Mouse (Mus musculus) myocyte (in vitro differentiated cells): ENCODE measurements at regions not wholly inside any gene's neighbourhood (a gene's known extent, or its start where the extent isn't known, plus 50 kb on each side); places are given as distances from the start of the nearest gene placed in this dataset.

Experiments
- H3K27me3 ChIP-seq: one replicate; pipeline ENCODE4 v1.6.1; 2011; ENCODE audit not compliant: control insufficient read depth, insufficient read depth, insufficient read length
- H3K36me3 ChIP-seq: one replicate; pipeline ENCODE4 v1.6.1; 2011; ENCODE audit not compliant: control insufficient read depth, insufficient read depth
- H3K4me2 ChIP-seq: one replicate; pipeline ENCODE4 v1.6.1; 2011; ENCODE audit warnings: low read depth, control low read depth
- H3K4me3 ChIP-seq: one replicate; pipeline ENCODE4 v1.5.1; 2011; ENCODE audit warnings: mild to moderate bottlenecking, control low read depth, moderate library complexity
- H3K79me2 ChIP-seq: one replicate; pipeline ENCODE4 v1.6.1; 2011; ENCODE audit not compliant: control insufficient read depth, insufficient read depth
- H3ac ChIP-seq: one replicate; pipeline ENCODE4 v1.6.1; 2011; ENCODE audit not compliant: control insufficient read depth, insufficient read length
- CEBPB ChIP-seq: IDR thresholded peaks from 2 replicates; pipeline ENCODE4 v1.6.1; 2011; ENCODE audit warnings: mild to moderate bottlenecking, moderate library complexity; ENCODE audit not compliant: poor library complexity, insufficient read depth, severe bottlenecking
- E2F4 ChIP-seq: IDR thresholded peaks from one replicate; pipeline ENCODE4 v1.6.1; 2011; ENCODE audit warnings: mild to moderate bottlenecking, control low read depth, moderate library complexity; ENCODE audit not compliant: insufficient read depth
- MAX ChIP-seq: IDR thresholded peaks from one replicate; pipeline ENCODE4 v1.6.1; 2011; ENCODE audit warnings: low read depth, mild to moderate bottlenecking, control low read depth
- MYOD1 ChIP-seq, 3 experiments: IDR thresholded peaks; one replicate each; pipeline ENCODE4 v1.6.1; 2011; ENCODE audit warnings: control low read depth in 2 of 3, low read depth in 2 of 3, mild to moderate bottlenecking in 2 of 3, moderate library complexity in 1 of 3; ENCODE audit not compliant: insufficient read length in 2 of 3, control insufficient read depth in 1 of 3
- MYOG ChIP-seq, 3 experiments: IDR thresholded peaks; one replicate each; pipeline ENCODE4 v1.6.1; 2011; ENCODE audit warnings: control low read depth in 2 of 3, low read depth in 2 of 3, mild to moderate bottlenecking in 2 of 3; ENCODE audit not compliant: insufficient read length in 2 of 3, control insufficient read depth in 1 of 3, insufficient read depth in 1 of 3
- POLR2A ChIP-seq: IDR thresholded peaks from one replicate; pipeline ENCODE4 v1.6.1; 2011; ENCODE audit warnings: low read depth, mild to moderate bottlenecking, control low read depth, moderate library complexity; ENCODE audit not compliant: insufficient read length
- POLR2AphosphoS2 ChIP-seq: IDR thresholded peaks from one replicate; pipeline ENCODE4 v1.6.1; 2011; ENCODE audit warnings: low read depth, control low read depth; ENCODE audit not compliant: insufficient read length
- REST ChIP-seq: IDR thresholded peaks from one replicate; pipeline ENCODE4 v1.6.1; 2011; ENCODE audit warnings: mild to moderate bottlenecking, control low read depth, moderate library complexity; ENCODE audit not compliant: insufficient read depth, insufficient read length
- SRF ChIP-seq: IDR thresholded peaks from one replicate; pipeline ENCODE4 v1.6.1; 2011; ENCODE audit warnings: low read depth; ENCODE audit not compliant: control insufficient read depth, insufficient read length
- TCF12 ChIP-seq: IDR thresholded peaks from one replicate; pipeline ENCODE4 v1.6.1; 2011; ENCODE audit warnings: mild to moderate bottlenecking, control low read depth; ENCODE audit not compliant: poor library complexity, insufficient read depth, severe bottlenecking
- TCF3 ChIP-seq: IDR thresholded peaks from one replicate; pipeline ENCODE4 v1.6.1; 2011; ENCODE audit warnings: low read depth, control low read depth; ENCODE audit not compliant: insufficient read length
- USF1 ChIP-seq: IDR thresholded peaks from one replicate; pipeline ENCODE4 v1.6.1; 2011; ENCODE audit warnings: low read depth, mild to moderate bottlenecking, control low read depth, moderate library complexity

GRCm38 (mm10) chr14:76775387-76775924, 218.8 kb upstream of the Serp2 start:
- TF ChIP-seq TCF12 = peak; percentile 43
- peak in 2 of 3 experiments; percentile 36 to 67 for TF ChIP-seq MYOG (IDR thresholded peaks at IDR 0.05; ENCODE audit: control insufficient read depth in 1 of 3, insufficient read depth in 1 of 3, insufficient read length in 2 of 3, low read depth in 2 of 3)
- TF ChIP-seq SRF = no peak
- no peak for TF ChIP-seq REST
- TF ChIP-seq MYOD1 (IDR thresholded peaks at IDR 0.05; ENCODE audit: control insufficient read depth in 1 of 3, insufficient read length in 2 of 3, low read depth in 2 of 3) = peak; percentile 9 to 90 (median 76)
- no peak for TF ChIP-seq TCF3
- TF ChIP-seq MAX = no peak
- TF ChIP-seq USF1 = no peak
- TF ChIP-seq CEBPB = no peak
- no peak for TF ChIP-seq POLR2A
- no peak for TF ChIP-seq POLR2AphosphoS2
- no peak for TF ChIP-seq E2F4
- Histone ChIP-seq H3K4me3 (no peak overlapping the region), H3K4me2 (peak overlapping the region; percentile 38), H3ac (no peak overlapping the region), H3K79me2 (no peaks in the 10 kb centered on the region), H3K36me3 (no peaks in the 10 kb centered on the region), H3K27me3 (no peaks in the 10 kb centered on the region)

- no peak overlapping the region for H3ac ChIP-seq
- H3K36me3 ChIP-seq = no peaks in the 10 kb centered on the region
- no peaks in the 10 kb centered on the region for H3K79me2 ChIP-seq
- no peak overlapping the region for H3K4me2 ChIP-seq
- no peak overlapping the region for H3K4me3 ChIP-seq
- H3K27me3 ChIP-seq = no peaks in the 10 kb centered on the region
- TF ChIP-seq MAX (no peak), SRF (no peak)
These were observed 216.2 kb upstream of the Serp2 start for GRCm38 (mm10) chr14:76772781-76773438.

DNA sequence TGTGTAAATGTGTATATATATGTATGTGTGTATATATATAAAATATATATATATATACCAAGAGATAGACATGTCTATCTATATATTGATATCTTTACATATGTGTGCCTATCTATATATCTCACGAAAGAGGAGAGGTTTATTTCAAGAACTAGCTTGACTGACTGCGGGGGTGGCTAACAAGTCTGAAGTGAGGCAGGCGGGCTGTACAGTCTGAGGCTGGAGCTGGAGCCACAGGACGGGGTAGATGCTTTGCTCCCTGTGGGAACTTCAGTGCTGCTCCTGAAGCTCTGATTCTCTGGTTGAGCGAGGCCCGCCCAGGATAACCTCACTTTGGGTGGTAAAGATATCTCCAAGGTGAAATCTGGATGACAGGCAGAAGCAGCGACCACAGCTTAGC, 213.4 kb upstream of the Serp2 start:
- no peaks in the 10 kb centered on the region for H3K36me3 ChIP-seq
- no peak overlapping the region for H3ac ChIP-seq
- H3K27me3 ChIP-seq = no peaks in the 10 kb centered on the region
- no peak overlapping the region for H3K4me2 ChIP-seq
- TF ChIP-seq E2F4 = no peak
- no peaks in the 10 kb centered on the region for H3K79me2 ChIP-seq
- no peak overlapping the region for H3K4me3 ChIP-seq

- Histone ChIP-seq H3K4me2 (no peak overlapping the region), H3K79me2 (no peaks in the 10 kb centered on the region), H3K4me3 (no peak overlapping the region), H3ac (no peak overlapping the region), H3K27me3 (no peaks in the 10 kb centered on the region), H3K36me3 (no peaks in the 10 kb centered on the region)
- no peak for TF ChIP-seq USF1
- no peak for TF ChIP-seq MYOG (IDR thresholded peaks at IDR 0.05; ENCODE audit: control insufficient read depth in 1 of 3, insufficient read depth in 1 of 3, insufficient read length in 2 of 3, low read depth in 2 of 3)
- no peak for TF ChIP-seq MAX
- no peak for TF ChIP-seq POLR2AphosphoS2
- no peak for TF ChIP-seq POLR2A
- no peak for TF ChIP-seq SRF
- no peak for TF ChIP-seq TCF12
- no peak for TF ChIP-seq E2F4
- TF ChIP-seq TCF3 = no peak
- TF ChIP-seq MYOD1 (IDR thresholded peaks at IDR 0.05; ENCODE audit: control insufficient read depth in 1 of 3, insufficient read length in 2 of 3, low read depth in 2 of 3) = no peak
- no peak for TF ChIP-seq CEBPB
- no peak for TF ChIP-seq REST
These were observed 210.6 kb upstream of the Serp2 start for GRCm38 (mm10) chr14:76767301-76767700.

DNA sequence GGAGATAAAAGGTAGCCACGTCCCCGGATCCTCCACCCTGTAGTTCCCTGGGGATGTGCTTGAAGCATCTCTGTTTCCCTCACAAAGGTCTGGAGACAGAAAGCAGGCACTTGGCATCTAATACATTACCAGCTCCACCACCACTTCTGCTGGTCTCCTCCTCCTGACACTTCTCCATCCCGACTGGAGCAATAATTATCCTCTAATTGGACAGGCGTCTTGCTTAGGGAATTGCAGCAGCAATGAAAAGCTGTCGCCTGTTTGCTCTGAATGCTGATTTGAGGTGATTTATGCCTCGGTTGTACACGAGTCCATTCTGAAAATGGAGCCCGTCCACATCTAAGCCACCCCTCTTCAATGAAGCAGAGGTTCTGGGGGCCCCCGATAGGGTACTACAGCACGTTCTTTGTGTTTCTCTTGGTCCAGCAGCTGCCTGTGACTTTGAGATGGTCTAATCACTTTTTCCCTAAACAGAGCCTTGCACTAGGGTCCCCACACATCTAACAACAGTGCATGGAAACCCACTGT, 209.6 kb upstream of the Serp2 start:
- Histone ChIP-seq H3K4me3 (no peak overlapping the region), H3K36me3 (no peaks in the 10 kb centered on the region), H3ac (no peak overlapping the region), H3K79me2 (no peaks in the 10 kb centered on the region), H3K27me3 (no peaks in the 10 kb centered on the region), H3K4me2 (no peak overlapping the region)
- no peak for TF ChIP-seq USF1
- no peak for TF ChIP-seq MYOD1 (IDR thresholded peaks at IDR 0.05; ENCODE audit: control insufficient read depth in 1 of 3, insufficient read length in 2 of 3, low read depth in 2 of 3)
- TF ChIP-seq TCF12 = no peak
- no peak for TF ChIP-seq SRF
- TF ChIP-seq REST = no peak
- no peak for TF ChIP-seq TCF3
- TF ChIP-seq E2F4 = no peak
- no peak for TF ChIP-seq MAX
